Comparison of ENCODE assay signal across 8 mouse cellular contexts in genomic region chr9:56508835-56509451, GRCm38 (mm10).
DNase-seq lines count a peak whose midpoint lies in the region; ATAC-seq and TF ChIP-seq lines count a peak whose summit lies in the region.
"Had no signal": no experiment of that assay in that cellular context is flagged by ENCODE, and none has a peak within 500 bp of the region (broad histone marks: within the 10 kb centered on the region; RNA-seq: fewer than 3 reads in every experiment).

No protein-coding gene starts in this region.

- in situ Hi-C loops in Patski (cut with MboI; ENCODE audit: low pct_unique_long_range_greater_than_20kb), result loop anchor here (5.0 kb wide), 2 partner anchors 43 to 297 kb away; no protein-coding TSS in a partner anchor

- H3K4me3 ChIP-seq in heart, embryonic 16.5 days (ENCODE audit: low read length), result no peak overlapping the region
- H3K4me3 ChIP-seq: neural tube, embryonic 13.5 days had no signal

- H3K9me3 ChIP-seq in heart, embryonic 16.5 days (replicated peaks; ENCODE audit: control insufficient read depth, low read length), result no peaks in the 10 kb centered on the region
- H3K9me3 ChIP-seq: neural tube, embryonic 13.5 days had no signal

- peak; percentile 18 to 37 for DNase-seq in CD8-positive naive resting alpha-beta T cell, adult 2 months (ENCODE audit: low read depth in 2 of 2, low spot score in 2 of 2)
- DNase-seq in Patski (ENCODE audit: low read depth, low spot score), result peak; percentile 80
- DNase-seq in lung, postnatal 14 days, result peak; percentile 78
- DNase-seq in right cerebral cortex, adult 18-20 months, result no peak

- no peak for TF ChIP-seq CTCF in Patski (IDR thresholded peaks at IDR 0.05)

- ATAC-seq in Patski, result no peak
- no peak for ATAC-seq in heart, embryonic 16.5 days (replicated peaks; ENCODE audit: extremely low read depth, insufficient read depth, low FRiP score)
- no peak for ATAC-seq in activated CD4-positive, CD25-positive, alpha-beta regulatory T cell, adult 4 months
- ATAC-seq in frontal cortex, adult (ENCODE audit: low TSS enrichment), result no peak

- H3K36me3 ChIP-seq in heart, embryonic 16.5 days (ENCODE audit: control insufficient read depth, insufficient read depth), result no peaks in the 10 kb centered on the region
- H3K36me3 ChIP-seq: neural tube, embryonic 13.5 days had no signal

- no peaks in the 10 kb centered on the region for H3K27me3 ChIP-seq in Patski
- no peaks in the 10 kb centered on the region for H3K27me3 ChIP-seq in heart, embryonic 16.5 days (ENCODE audit: control insufficient read depth, insufficient read depth, low read length)
- H3K27me3 ChIP-seq: neural tube, embryonic 13.5 days had no signal

- WGBS in heart, embryonic 16.5 days, result 34% methylated on average over 11 of the region's 11 CpGs

- POLR2A ChIA-PET in Patski (lab: Charles Lee), result no interaction called here

- H3K4me1 ChIP-seq in heart, embryonic 16.5 days (ENCODE audit: control insufficient read depth, insufficient read depth, low read length), result peaks cover 45% of the 10 kb centered on the region

- H3K27ac ChIP-seq in heart, embryonic 16.5 days (ENCODE audit: low read length), result peak overlapping the region; percentile 79
- H3K27ac ChIP-seq: neural tube, embryonic 13.5 days had no signal

- no peak overlapping the region; the same call in 1 of the 2 replicates for H3K9ac ChIP-seq in heart, embryonic 16.5 days (ENCODE audit: low read length)
- H3K9ac ChIP-seq: neural tube, embryonic 13.5 days had no signal

- no peak overlapping the region for H3K4me2 ChIP-seq in heart, embryonic 16.5 days (ENCODE audit: low read depth, low read length)
- H3K4me2 ChIP-seq: neural tube, embryonic 13.5 days had no signal

- CTCF ChIA-PET in Patski (lab: Charles Lee), result interaction anchor here (1.9 kb wide), 1 partner anchor 44 kb away, joined by 5 read pairs; no protein-coding TSS in a partner anchor
